Mouse (Mus musculus) liver, postnatal 0 days (tissue): ENCODE results near the gene Zfp386.

Experiments used
- CTCF ChIP-seq: sonication (generic); IDR thresholded peaks from 2 replicates; pipeline ENCODE4 v1.5.1; 2016; ENCODE audit warnings: antibody characterized with exemption, low read depth
- EP300 ChIP-seq: IDR thresholded peaks from 2 replicates; pipeline ENCODE4 v1.6.1; 2016; ENCODE audit warnings: antibody characterized with exemption, low read depth, mild to moderate bottlenecking

DNA sequence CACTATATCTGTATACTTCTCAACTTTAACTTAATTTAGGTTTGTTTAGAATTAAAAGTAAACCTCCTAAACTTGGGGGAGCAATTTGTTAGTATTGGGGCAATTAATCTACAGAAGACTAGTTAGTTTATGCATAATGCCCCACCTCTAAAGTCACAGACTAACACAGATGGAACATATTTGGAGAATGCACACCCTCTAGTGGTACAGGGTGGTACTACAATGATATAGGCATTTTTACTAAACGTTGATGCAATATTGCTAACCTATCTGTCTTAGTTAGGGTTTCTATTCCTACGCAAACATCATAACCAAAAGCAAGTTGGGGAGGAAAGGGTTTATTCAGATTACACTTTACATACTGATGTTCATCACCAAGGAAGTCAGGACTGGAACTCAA lies 19.4 kb upstream of the Zfp386 start:
- TF ChIP-seq CTCF = peak; percentile 85
- TF ChIP-seq EP300 = no peak
